Mouse (Mus musculus) myocyte (in vitro differentiated cells): Measurements from ENCODE around the gene Atad3a. TPM values are rescaled to one million over a fixed set of nuclear protein-coding genes. Genes with fewer than 3 reads are reported as not detected.

Experiments
- H3K27me3 ChIP-seq: one replicate; pipeline ENCODE4 v1.6.1; 2011; ENCODE audit not compliant: control insufficient read depth, insufficient read depth, insufficient read length
- H3K36me3 ChIP-seq: one replicate; pipeline ENCODE4 v1.6.1; 2011; ENCODE audit not compliant: control insufficient read depth, insufficient read depth
- H3K4me2 ChIP-seq: one replicate; pipeline ENCODE4 v1.6.1; 2011; ENCODE audit warnings: low read depth, control low read depth
- H3K4me3 ChIP-seq: one replicate; pipeline ENCODE4 v1.5.1; 2011; ENCODE audit warnings: mild to moderate bottlenecking, control low read depth, moderate library complexity
- H3K79me2 ChIP-seq: one replicate; pipeline ENCODE4 v1.6.1; 2011; ENCODE audit not compliant: control insufficient read depth, insufficient read depth
- H3ac ChIP-seq: one replicate; pipeline ENCODE4 v1.6.1; 2011; ENCODE audit not compliant: control insufficient read depth, insufficient read length
- CEBPB ChIP-seq: IDR thresholded peaks from 2 replicates; pipeline ENCODE4 v1.6.1; 2011; ENCODE audit warnings: mild to moderate bottlenecking, moderate library complexity; ENCODE audit not compliant: poor library complexity, insufficient read depth, severe bottlenecking
- E2F4 ChIP-seq: IDR thresholded peaks from one replicate; pipeline ENCODE4 v1.6.1; 2011; ENCODE audit warnings: mild to moderate bottlenecking, control low read depth, moderate library complexity; ENCODE audit not compliant: insufficient read depth
- MAX ChIP-seq: IDR thresholded peaks from one replicate; pipeline ENCODE4 v1.6.1; 2011; ENCODE audit warnings: low read depth, mild to moderate bottlenecking, control low read depth
- MYOD1 ChIP-seq, 3 experiments: IDR thresholded peaks; one replicate each; pipeline ENCODE4 v1.6.1; 2011; ENCODE audit warnings: control low read depth in 2 of 3, low read depth in 2 of 3, mild to moderate bottlenecking in 2 of 3, moderate library complexity in 1 of 3; ENCODE audit not compliant: insufficient read length in 2 of 3, control insufficient read depth in 1 of 3
- MYOG ChIP-seq, 3 experiments: IDR thresholded peaks; one replicate each; pipeline ENCODE4 v1.6.1; 2011; ENCODE audit warnings: control low read depth in 2 of 3, low read depth in 2 of 3, mild to moderate bottlenecking in 2 of 3; ENCODE audit not compliant: insufficient read length in 2 of 3, control insufficient read depth in 1 of 3, insufficient read depth in 1 of 3
- POLR2A ChIP-seq: IDR thresholded peaks from one replicate; pipeline ENCODE4 v1.6.1; 2011; ENCODE audit warnings: low read depth, mild to moderate bottlenecking, control low read depth, moderate library complexity; ENCODE audit not compliant: insufficient read length
- POLR2AphosphoS2 ChIP-seq: IDR thresholded peaks from one replicate; pipeline ENCODE4 v1.6.1; 2011; ENCODE audit warnings: low read depth, control low read depth; ENCODE audit not compliant: insufficient read length
- REST ChIP-seq: IDR thresholded peaks from one replicate; pipeline ENCODE4 v1.6.1; 2011; ENCODE audit warnings: mild to moderate bottlenecking, control low read depth, moderate library complexity; ENCODE audit not compliant: insufficient read depth, insufficient read length
- SRF ChIP-seq: IDR thresholded peaks from one replicate; pipeline ENCODE4 v1.6.1; 2011; ENCODE audit warnings: low read depth; ENCODE audit not compliant: control insufficient read depth, insufficient read length
- TCF12 ChIP-seq: IDR thresholded peaks from one replicate; pipeline ENCODE4 v1.6.1; 2011; ENCODE audit warnings: mild to moderate bottlenecking, control low read depth; ENCODE audit not compliant: poor library complexity, insufficient read depth, severe bottlenecking
- TCF3 ChIP-seq: IDR thresholded peaks from one replicate; pipeline ENCODE4 v1.6.1; 2011; ENCODE audit warnings: low read depth, control low read depth; ENCODE audit not compliant: insufficient read length
- USF1 ChIP-seq: IDR thresholded peaks from one replicate; pipeline ENCODE4 v1.6.1; 2011; ENCODE audit warnings: low read depth, mild to moderate bottlenecking, control low read depth, moderate library complexity
- polyA plus RNA-seq: library from polyadenylated mRNA; unstranded; fragments of >200 nt; fragmentation: generic; extraction: Trizol; gene quantifications from one replicate; pipeline ENCODE4 v1.2.1, GENCODE M21; 2012; ENCODE audit warnings: missing spikeins

The Atad3a gene
- polyA plus RNA-seq, 1 experiment, result 60.9 TPM

- H3ac ChIP-seq, result no peak overlapping the region
- no peak overlapping the region for H3K4me2 ChIP-seq
- no peaks in the 10 kb centered on the region for H3K36me3 ChIP-seq
- H3K4me3 ChIP-seq, result no peak overlapping the region
- no peaks in the 10 kb centered on the region for H3K27me3 ChIP-seq
- H3K79me2 ChIP-seq, result peaks cover 88% of the 10 kb centered on the region
- TF ChIP-seq MYOG (IDR thresholded peaks at IDR 0.05; ENCODE audit: control insufficient read depth in 1 of 3, insufficient read depth in 1 of 3, insufficient read length in 2 of 3, low read depth in 2 of 3), result no peak
- TF ChIP-seq CEBPB, result no peak
- TF ChIP-seq USF1, result no peak
- TF ChIP-seq POLR2AphosphoS2, result no peak
- TF ChIP-seq E2F4, result no peak
- no peak for TF ChIP-seq POLR2A
Observed at GRCm38 (mm10) chr4:155708988-155709387, 51.9 kb downstream of the Atad3a start.

GRCm38 (mm10) chr4:155708582-155708981 is 52.3 kb downstream of the Atad3a start:
- Histone ChIP-seq H3K4me2 (no peak overlapping the region), H3ac (no peak overlapping the region), H3K36me3 (no peaks in the 10 kb centered on the region), H3K27me3 (no peaks in the 10 kb centered on the region), H3K79me2 (peaks cover 84% of the 10 kb centered on the region), H3K4me3 (no peak overlapping the region)
- TF ChIP-seq MYOD1 (IDR thresholded peaks at IDR 0.05; ENCODE audit: control insufficient read depth in 1 of 3, insufficient read length in 2 of 3, low read depth in 2 of 3), result no peak
- TF ChIP-seq MAX, result no peak
- no peak for TF ChIP-seq POLR2AphosphoS2
- TF ChIP-seq E2F4, result no peak
- TF ChIP-seq SRF, result no peak
- no peak for TF ChIP-seq TCF12
- no peak for TF ChIP-seq POLR2A
- no peak for TF ChIP-seq MYOG (IDR thresholded peaks at IDR 0.05; ENCODE audit: control insufficient read depth in 1 of 3, insufficient read depth in 1 of 3, insufficient read length in 2 of 3, low read depth in 2 of 3)
- no peak for TF ChIP-seq REST
- TF ChIP-seq TCF3, result no peak

GRCm38 (mm10) chr4:155705592-155705929 is 55.3 kb downstream of the Atad3a start:
- peak overlapping the region; percentile 95 for H3K4me3 ChIP-seq

GRCm38 (mm10) chr4:155704721-155705591 is 55.9 kb downstream of the Atad3a start, which contains the start of gene Ssu72:
TSS of gene Ssu72 (plus strand) at chr4:155704800.
- peak within 1 kb of the TSS; percentile 95 for H3K4me3 ChIP-seq
- H3K27me3 ChIP-seq, result no peaks in the 10 kb centered on the region
- H3K79me2 ChIP-seq, result peaks cover 49% of the 10 kb centered on the region
- peak within 1 kb of the TSS; percentile 71 for H3ac ChIP-seq
- H3K4me2 ChIP-seq, result peak within 1 kb of the TSS; percentile 93
- H3K36me3 ChIP-seq, result no peaks in the 10 kb centered on the region
- peak; percentile 90 for TF ChIP-seq POLR2A
- peak; percentile 87 for TF ChIP-seq POLR2AphosphoS2
- TF ChIP-seq MYOG (IDR thresholded peaks at IDR 0.05; ENCODE audit: control insufficient read depth in 1 of 3, insufficient read depth in 1 of 3, insufficient read length in 2 of 3, low read depth in 2 of 3), result peak in 2 of 3 experiments; percentile 37 to 45
- TF ChIP-seq SRF, result peak; percentile 78
- TF ChIP-seq CEBPB, result peak; percentile 98
- TF ChIP-seq TCF3, result no peak
- no peak for TF ChIP-seq USF1
- no peak for TF ChIP-seq TCF12
- no peak for TF ChIP-seq MYOD1 (IDR thresholded peaks at IDR 0.05; ENCODE audit: control insufficient read depth in 1 of 3, insufficient read length in 2 of 3, low read depth in 2 of 3)

More at GRCm38 (mm10) chr4:155705592-155705929, 55.3 kb downstream of the Atad3a start:
- Histone ChIP-seq H3K27me3 (no peaks in the 10 kb centered on the region), H3ac (peak overlapping the region; percentile 71), H3K4me2 (peak overlapping the region; percentile 93), H3K36me3 (no peaks in the 10 kb centered on the region), H3K79me2 (peaks cover 55% of the 10 kb centered on the region)
- TF ChIP-seq MYOG (IDR thresholded peaks at IDR 0.05; ENCODE audit: control insufficient read depth in 1 of 3, insufficient read depth in 1 of 3, insufficient read length in 2 of 3, low read depth in 2 of 3) (peak in 2 of 3 experiments; percentile 5 to 66), MAX (no peak), REST (no peak)

GRCm38 (mm10) chr4:155703425-155703929 is 57.4 kb downstream of the Atad3a start:
- peak overlapping the region; percentile 95 for H3K4me3 ChIP-seq
- TF ChIP-seq CEBPB (no peak), REST (no peak), USF1 (no peak), POLR2AphosphoS2 (no peak), MYOD1 (IDR thresholded peaks at IDR 0.05; ENCODE audit: control insufficient read depth in 1 of 3, insufficient read length in 2 of 3, low read depth in 2 of 3) (no peak), TCF3 (no peak), MAX (no peak), TCF12 (no peak), SRF (no peak), MYOG (IDR thresholded peaks at IDR 0.05; ENCODE audit: control insufficient read depth in 1 of 3, insufficient read depth in 1 of 3, insufficient read length in 2 of 3, low read depth in 2 of 3) (no peak), E2F4 (no peak), POLR2A (no peak)

More at GRCm38 (mm10) chr4:155703425-155703929, 57.4 kb downstream of the Atad3a start:
- Histone ChIP-seq H3K4me2 (peak overlapping the region; percentile 86), H3ac (no peak overlapping the region), H3K36me3 (no peaks in the 10 kb centered on the region), H3K79me2 (peaks cover 34% of the 10 kb centered on the region), H3K27me3 (no peaks in the 10 kb centered on the region)
